Mouse (Mus musculus): ENCODE measurements around the gene Haus8.
"Not testable (repeated sequence)": the region's sequence is repeated elsewhere in the genome, so short reads cannot be mapped to it uniquely, and the experiment has no call there.

The Haus8 gene

DNA sequence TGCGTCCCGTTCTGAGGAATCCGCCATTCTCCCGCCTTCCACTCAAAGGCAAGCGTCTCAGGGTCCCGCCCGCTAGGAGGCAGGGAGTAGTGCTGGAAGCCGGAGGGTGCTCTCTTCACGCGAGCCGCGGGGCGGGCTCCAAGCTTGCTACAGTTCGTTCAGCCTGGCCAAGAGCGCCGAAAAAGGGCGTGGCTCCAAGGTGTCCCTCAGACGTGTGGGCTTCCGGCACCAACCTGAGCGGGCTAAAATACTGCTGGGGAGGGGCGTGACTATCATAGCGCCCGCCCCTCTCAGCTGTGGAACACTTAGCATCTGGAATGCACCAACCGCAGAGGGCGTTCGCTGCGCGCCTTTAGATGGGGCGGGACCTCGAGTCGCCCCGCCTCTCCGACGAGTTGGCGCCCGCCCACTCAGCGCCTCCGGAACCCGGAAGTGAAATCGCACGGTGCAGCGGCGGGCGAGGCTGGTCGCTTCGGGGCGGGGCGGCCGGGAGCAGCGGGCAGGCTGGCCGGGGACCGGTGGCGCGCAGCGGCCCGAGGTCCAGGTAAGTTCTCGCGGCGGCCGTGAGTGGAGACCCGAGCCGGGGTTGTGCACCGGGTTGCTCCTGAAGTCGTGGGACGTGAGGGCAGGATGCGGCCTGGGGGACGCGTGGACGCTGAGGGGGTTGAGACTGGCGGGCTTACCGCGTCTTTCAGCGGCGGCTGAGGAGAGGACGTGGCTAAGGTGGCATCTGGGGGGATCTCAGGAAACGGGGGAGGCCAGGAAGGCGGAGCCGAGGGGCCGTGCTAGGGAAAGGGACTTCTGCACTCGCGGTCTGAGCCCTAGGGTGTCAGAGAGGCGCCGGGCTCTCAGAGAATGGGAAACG lies at the start of gene Haus8, which contains the start of gene Myo9b:
TSS of gene Haus8 (minus strand) at position 649 of the 865 bp plus-strand sequence.
TSS of gene Myo9b (plus strand) at position 429 of the 865 bp plus-strand sequence.
- DNase-seq: peak; percentile 99

GRCm38 (mm10) chr8:71319760-71320159 lies 47.0 kb upstream of the Haus8 start:
- DNase-seq: not testable (repeated sequence)

DNA sequence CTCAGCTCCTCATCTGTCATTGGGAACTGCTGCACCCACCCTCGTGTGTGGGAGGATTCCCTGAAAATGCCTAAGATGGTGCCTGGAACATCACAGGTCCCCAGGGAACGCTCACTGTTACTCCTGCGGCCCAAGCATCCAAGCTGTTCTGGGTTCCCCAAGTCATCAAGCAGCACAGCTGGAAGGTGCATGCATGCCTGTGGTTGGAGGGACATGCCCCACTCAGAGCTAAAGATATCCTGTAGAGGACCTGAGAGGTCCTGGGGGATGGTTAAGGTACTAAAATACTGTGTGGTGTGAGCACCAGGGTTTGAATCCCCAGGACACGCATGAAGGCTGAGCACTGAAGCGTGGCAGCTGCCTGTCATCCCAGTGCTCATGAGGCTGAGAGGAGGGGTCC lies 45.9 kb upstream of the Haus8 start:
- DNase-seq: not testable (repeated sequence)

DNA sequence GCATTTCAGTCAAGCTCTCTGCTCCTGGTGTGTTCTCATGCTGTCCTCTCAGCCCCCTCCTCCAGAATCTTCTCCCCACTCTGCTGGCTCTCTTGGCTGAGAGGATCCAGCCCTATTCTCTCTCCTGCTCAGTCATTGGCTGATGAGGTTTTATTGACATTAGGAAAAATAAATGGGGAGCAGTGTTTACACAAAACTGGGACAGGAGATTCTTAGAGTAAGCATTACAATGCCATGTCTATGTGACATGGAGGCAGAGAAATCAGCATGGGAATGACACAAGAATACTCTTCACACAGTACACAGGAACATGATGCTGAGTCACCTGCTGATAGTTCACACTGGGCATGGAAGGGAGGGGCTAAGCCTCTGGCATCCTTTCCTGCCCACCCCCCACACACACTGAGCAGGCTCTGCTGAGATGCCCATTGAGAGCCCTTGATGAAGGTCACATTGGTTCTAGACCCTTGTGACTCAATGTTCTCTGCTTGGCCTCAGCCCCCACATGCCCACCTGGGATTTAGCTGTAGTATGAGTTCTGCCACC lies 43.8 kb upstream of the Haus8 start:
- no peak for DNase-seq

GRCm38 (mm10) chr8:71315972-71316371 lies 43.2 kb upstream of the Haus8 start:
- no peak for DNase-seq

- no peak for DNase-seq
These were observed 41.2 kb upstream of the Haus8 start for GRCm38 (mm10) chr8:71313951-71314350.

- DNase-seq: peak; percentile 34
These were observed 40.0 kb upstream of the Haus8 start for GRCm38 (mm10) chr8:71312700-71313099.

GRCm38 (mm10) chr8:71310446-71310845 lies 37.7 kb upstream of the Haus8 start:
- DNase-seq: no peak

DNA sequence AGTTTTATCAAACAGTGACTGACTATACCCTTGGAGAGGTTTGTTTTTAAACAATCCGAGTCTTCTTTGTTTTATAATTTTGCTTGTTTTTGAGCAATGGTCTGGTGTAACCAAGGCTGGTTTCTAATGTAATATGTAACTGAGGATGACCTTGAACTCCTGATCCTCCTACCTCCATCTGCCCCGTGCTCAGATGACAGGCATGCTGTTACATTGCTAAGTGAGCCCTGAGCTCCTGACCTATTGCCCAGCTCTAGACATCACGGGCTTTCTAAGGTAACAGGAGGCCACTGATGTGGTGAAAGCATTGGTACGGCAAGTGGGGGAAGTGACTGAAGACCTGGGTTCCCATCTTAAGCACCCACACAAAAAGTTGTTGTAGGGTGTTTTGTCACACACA lies 35.2 kb upstream of the Haus8 start:
- no peak for DNase-seq

DNA sequence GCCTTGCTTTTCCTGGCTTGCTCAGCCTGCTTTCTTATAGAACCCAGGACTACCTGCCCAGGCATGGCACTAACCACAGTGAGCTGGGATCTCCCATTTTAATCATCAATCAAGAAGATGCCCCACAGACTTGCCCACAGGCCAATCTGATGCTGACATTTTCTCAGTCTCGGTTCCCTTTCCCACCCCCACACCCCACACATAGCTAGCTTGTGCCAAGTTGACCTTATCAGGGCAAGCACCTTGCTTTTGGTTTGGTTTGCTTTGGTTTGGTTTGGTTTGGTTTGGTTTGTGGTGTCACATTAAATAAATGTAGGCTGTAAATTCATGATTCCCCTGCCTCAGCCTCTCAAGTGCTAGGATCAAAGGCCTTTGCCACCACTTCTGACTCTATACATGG lies 34.6 kb upstream of the Haus8 start:
- no peak for DNase-seq

DNA sequence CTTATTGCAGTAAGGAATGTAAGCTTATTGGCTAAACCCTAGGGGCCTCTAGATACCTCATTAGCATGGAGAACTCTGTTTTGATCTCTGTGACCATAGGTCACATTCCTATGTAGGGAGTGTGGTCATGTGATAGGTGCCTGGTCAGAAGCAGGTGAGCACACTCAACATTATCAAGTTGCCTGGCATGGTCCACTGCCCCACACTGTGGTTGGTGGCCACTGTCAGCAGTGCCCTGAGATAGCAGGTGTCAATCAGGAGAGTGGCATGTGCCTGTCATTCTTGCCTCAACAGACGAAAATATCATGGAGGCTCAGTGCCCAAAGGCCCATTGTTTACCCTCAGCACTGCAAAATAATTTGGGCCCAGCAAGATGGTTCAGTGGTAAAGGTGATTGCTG lies 33.3 kb upstream of the Haus8 start:
- no peak for DNase-seq

DNA sequence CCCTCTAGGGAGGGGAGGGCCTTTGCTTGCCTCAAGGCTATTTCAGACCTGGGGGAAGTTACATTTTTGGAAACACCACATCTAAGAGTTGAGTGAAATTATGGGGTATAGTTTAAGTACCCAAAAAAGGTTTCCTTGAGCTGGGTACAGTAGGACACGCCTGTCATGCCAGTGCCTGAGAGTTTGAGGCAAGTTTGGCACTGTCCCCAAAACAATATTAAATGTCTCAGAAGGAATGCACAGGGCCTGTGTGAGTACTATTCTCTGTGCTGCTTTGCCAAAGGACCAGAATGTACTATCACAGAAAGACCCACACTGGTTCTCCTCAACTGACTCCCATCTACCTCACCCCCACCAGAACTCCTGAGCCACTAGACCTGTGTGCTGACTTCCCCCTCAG lies 30.9 kb upstream of the Haus8 start:
- no peak for DNase-seq

DNA sequence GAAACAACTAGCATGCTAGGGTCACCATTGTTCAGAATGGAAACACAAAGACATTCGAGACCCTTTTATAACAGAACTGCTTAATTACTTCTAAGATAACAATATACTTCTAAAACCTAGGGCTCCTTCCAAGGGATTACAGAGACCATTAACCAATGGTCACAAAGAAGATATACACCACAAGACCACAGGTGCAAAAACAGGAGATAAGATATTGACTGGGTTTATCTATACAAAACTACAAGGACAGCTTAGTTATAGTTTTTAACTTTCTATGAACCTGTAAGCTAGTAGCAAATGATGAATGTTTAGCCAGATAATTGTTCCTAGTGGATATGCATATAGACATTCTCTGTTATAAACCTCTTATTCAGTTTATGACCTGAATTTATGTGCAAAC lies 30.1 kb upstream of the Haus8 start:
- DNase-seq: no peak

- DNase-seq: no peak
These were observed 27.0 kb upstream of the Haus8 start for GRCm38 (mm10) chr8:71299716-71300115.

DNA sequence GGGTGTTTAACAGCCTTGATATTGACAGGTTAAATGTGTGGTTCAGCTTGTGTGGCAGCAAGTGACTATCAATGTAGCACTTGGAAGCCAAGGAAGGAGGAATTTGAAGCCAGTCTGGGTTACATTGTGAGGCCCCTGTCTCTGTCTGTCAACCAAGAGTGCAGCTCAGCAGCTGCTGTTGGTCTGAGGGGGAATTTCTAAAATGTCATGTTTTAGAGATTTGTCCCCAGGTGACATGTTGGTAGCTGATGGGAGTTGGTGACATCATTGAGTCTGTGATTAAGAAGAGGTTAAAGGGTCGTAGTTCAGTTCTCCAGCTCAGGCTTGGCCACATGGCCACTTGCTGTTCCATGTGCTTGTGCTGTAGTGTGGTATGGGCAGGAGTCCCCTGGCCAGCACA lies 24.7 kb upstream of the Haus8 start:
- DNase-seq: no peak

- DNase-seq: no peak
These were observed 24.1 kb upstream of the Haus8 start for GRCm38 (mm10) chr8:71296784-71297183.

- peak; percentile 17 for DNase-seq
These were observed 23.5 kb upstream of the Haus8 start for GRCm38 (mm10) chr8:71296188-71296621.

GRCm38 (mm10) chr8:71293930-71294329 lies 21.2 kb upstream of the Haus8 start:
- DNase-seq: not testable (repeated sequence)

GRCm38 (mm10) chr8:71291351-71291750 lies 18.6 kb upstream of the Haus8 start:
- DNase-seq: no peak

DNA sequence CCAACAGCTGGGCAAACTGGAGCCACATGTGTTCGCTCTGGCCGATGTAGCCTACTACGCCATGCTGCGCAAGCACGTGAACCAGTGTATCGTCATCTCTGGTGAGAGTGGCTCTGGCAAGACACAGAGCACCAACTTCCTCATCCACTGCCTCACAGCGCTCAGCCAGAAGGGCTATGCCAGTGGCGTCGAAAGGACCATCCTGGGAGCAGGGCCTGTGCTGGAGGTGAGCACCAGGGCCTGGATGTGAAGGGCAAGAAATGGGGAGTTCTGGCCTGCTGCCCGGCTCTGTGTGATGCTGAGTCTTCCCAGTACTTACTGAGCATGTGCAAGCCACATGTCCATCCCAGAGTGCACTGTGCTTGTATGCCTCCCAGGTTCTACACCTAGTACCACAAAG lies 18.2 kb upstream of the Haus8 start:
- no peak for DNase-seq

GRCm38 (mm10) chr8:71290211-71290610 lies 17.5 kb upstream of the Haus8 start:
- no peak for DNase-seq

GRCm38 (mm10) chr8:71289098-71289497 lies 16.4 kb upstream of the Haus8 start:
- DNase-seq: no peak

DNA sequence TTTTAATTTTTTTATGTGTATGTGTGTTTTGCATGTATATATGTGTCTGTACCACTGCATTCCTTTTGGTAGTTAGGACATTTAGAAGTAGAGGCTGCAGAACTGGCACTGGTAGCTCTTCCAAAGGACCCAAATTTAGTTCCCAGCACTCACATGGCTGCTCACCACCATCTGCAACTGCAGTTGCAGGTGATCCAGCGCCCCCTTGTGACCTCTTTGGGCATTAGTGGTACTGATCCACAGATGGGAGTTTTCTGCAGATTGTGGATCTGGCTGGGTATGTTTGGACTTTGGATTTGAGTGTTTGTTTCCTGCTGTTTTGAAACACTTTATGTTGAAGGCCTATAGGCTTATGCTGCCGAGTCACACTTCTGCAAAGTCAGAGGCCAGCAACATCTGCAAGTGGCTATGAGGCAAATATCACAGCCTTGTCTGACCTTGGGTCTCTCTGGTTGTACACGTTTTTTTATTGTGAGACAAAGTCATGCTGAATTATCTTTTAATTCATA lies 15.8 kb upstream of the Haus8 start:
- no peak for DNase-seq

DNA sequence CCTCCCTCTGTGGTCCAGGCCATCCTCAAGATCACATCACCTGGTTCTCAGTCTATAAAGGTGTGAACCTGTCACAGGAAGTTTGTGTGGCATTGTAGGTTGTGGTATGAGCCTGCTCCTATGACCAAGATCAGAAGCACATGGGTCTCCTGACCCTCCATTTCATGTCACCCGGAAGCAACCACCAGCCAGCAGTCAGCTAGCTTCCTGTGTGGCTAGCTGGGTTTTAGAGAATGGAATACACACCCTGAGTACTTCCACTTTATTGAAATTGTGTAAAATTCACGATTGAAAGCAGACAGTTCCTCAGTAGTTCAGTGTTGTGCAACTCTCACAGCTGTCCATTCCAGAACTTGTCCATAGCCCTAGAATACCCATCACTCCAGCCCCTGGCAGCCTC lies 13.5 kb upstream of the Haus8 start:
- DNase-seq: not testable (repeated sequence)

Data from kidney, adult 9 months (tissue).